Comparison of ENCODE assay signal across 20 mouse cellular contexts in the genomic region with DNA sequence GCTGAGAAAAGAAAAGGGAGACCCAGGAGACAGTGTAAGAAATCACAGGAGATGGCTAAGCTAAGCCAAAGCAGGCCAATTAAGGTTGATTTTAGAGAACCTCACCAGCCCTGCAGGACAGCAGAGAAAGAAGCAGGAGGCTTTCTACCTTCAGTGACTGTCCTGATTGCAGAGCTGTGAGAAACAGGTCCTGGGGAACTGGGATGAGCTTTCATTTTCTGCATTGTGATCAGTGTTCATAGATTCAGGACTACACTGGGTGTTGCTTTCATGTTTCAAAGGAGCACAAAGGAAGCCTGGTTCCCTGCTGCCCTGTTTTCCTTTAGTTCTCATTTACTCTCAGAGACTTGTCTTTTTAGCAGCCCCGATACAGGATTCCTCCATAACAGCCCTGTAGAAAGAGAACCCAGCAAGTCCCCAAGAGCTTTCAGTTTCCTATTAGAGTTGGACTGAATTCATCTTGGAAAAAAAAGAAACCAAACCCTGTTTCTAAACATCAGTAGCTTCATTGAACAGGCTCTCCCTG.
DNase-seq lines count a peak whose midpoint lies in the region; ATAC-seq and TF ChIP-seq lines count a peak whose summit lies in the region.
"Had no signal": no experiment of that assay in that cellular context is flagged by ENCODE, and none has a peak within 500 bp of the region (broad histone marks: within the 10 kb centered on the region; RNA-seq: fewer than 3 reads in every experiment).

No protein-coding gene starts in this region.

- TF ChIP-seq CTCF in brain, embryonic 14.5 days (IDR thresholded peaks at IDR 0.05; ENCODE audit: borderline replicate concordance, extremely low read depth, insufficient read depth, insufficient read length): no peak

- no peaks in the 10 kb centered on the region for H3K9me3 ChIP-seq in midbrain, embryonic 14.5 days (ENCODE audit: control insufficient read depth, low read length)
- H3K9me3 ChIP-seq: heart, embryonic 12.5 days; hindbrain, embryonic 15.5 days; limb, embryonic 15.5 days; liver, embryonic 15.5 days had no signal

- 0 out of 2 replicates have a peak overlapping the region, but pooled peaks have one; percentile 45 for H3K27ac ChIP-seq in midbrain, embryonic 14.5 days (replicated peaks; ENCODE audit: low read depth, low read length)
- H3K27ac ChIP-seq: hindbrain, embryonic 15.5 days; limb, embryonic 15.5 days; liver, embryonic 15.5 days had no signal

- no peak for TF ChIP-seq POLR2A in brain, embryonic 14.5 days (IDR thresholded peaks at IDR 0.05; ENCODE audit: borderline replicate concordance, extremely low read depth, insufficient read depth, insufficient read length, poor library complexity, severe bottlenecking)

- WGBS in midbrain, embryonic 14.5 days: 13% methylated on average over 1 of the region's 1 CpGs

- no peaks in the 10 kb centered on the region for H3K36me3 ChIP-seq in midbrain, embryonic 14.5 days (ENCODE audit: control insufficient read depth, insufficient read depth, low read length)
- H3K36me3 ChIP-seq: heart, embryonic 12.5 days; hindbrain, embryonic 15.5 days; limb, embryonic 15.5 days; liver, embryonic 15.5 days had no signal

- H3K4me2 ChIP-seq in midbrain, embryonic 14.5 days (ENCODE audit: low read length): no peak overlapping the region
- H3K4me2 ChIP-seq: heart, embryonic 12.5 days; hindbrain, embryonic 15.5 days; limb, embryonic 15.5 days; liver, embryonic 15.5 days had no signal

- DNase-seq in frontal cortex, postnatal 14 days (ENCODE audit: low spot score in 2 of 2): no peak
- peak; percentile 0 to 15 for DNase-seq in left cerebral cortex, adult 9 months (ENCODE audit: low spot score in 2 of 2)
- no peak for DNase-seq in left cerebral cortex, adult 8-10 months (ENCODE audit: low spot score in 2 of 2)
- DNase-seq in brain, embryonic 14.5 days (ENCODE audit: low read depth): peak; percentile 81
- peak; percentile 21 for DNase-seq in midbrain, embryonic 14.5 days
- no peak for DNase-seq in gastrocnemius, adult 8-10 months (ENCODE audit: low spot score in 2 of 2)
- no peak for DNase-seq in cerebellum, postnatal 36 days
- DNase-seq: adrenal gland, postnatal 36 days; B cell, adult 2 months; cerebellum, adult 9-11 months; gastrocnemius, postnatal 10 days; heart, adult 11 months; kidney, adult 11 months; retina, postnatal 1 day; thymus, postnatal 4 days had no signal

- H3K4me3 ChIP-seq in midbrain, embryonic 14.5 days (replicated peaks; ENCODE audit: low read depth, low read length): no peak overlapping the region
- H3K4me3 ChIP-seq: heart, embryonic 12.5 days; hindbrain, embryonic 15.5 days; limb, embryonic 15.5 days; liver, embryonic 15.5 days had no signal

- H3K9ac ChIP-seq in midbrain, embryonic 14.5 days (replicated peaks; ENCODE audit: low read length): no peak overlapping the region
- H3K9ac ChIP-seq: heart, embryonic 12.5 days; hindbrain, embryonic 15.5 days; limb, embryonic 15.5 days; liver, embryonic 15.5 days had no signal

- H3K4me1 ChIP-seq in midbrain, embryonic 14.5 days (ENCODE audit: control insufficient read depth, insufficient read depth, low read length): no peaks in the 10 kb centered on the region
- H3K4me1 ChIP-seq: heart, embryonic 12.5 days; hindbrain, embryonic 15.5 days; limb, embryonic 15.5 days; liver, embryonic 15.5 days had no signal

- no peaks in the 10 kb centered on the region for H3K27me3 ChIP-seq in midbrain, embryonic 14.5 days (ENCODE audit: control insufficient read depth, insufficient read depth, low read length)
- H3K27me3 ChIP-seq: heart, embryonic 12.5 days; hindbrain, embryonic 15.5 days; limb, embryonic 15.5 days; liver, embryonic 15.5 days had no signal

- ATAC-seq in frontal cortex, adult (ENCODE audit: low TSS enrichment): peak; percentile 74
- no peak for ATAC-seq in midbrain, embryonic 14.5 days (ENCODE audit: low FRiP score, low TSS enrichment)

Comparison
In these comparisons a context has a peak if more than half of its experiments do, and no peak if none do; other contexts are left out.
1. DNase-seq: peak in left cerebral cortex, adult 9 months (2 of 2), brain, embryonic 14.5 days (single experiment) and midbrain, embryonic 14.5 days (single experiment); none in frontal cortex, postnatal 14 days (0 of 2), left cerebral cortex, adult 8-10 months (0 of 2), gastrocnemius, adult 8-10 months (0 of 2) and cerebellum, postnatal 36 days (0 of 2).